Mouse (Mus musculus) central nervous system, embryonic 18 days (tissue): ENCODE results near the gene Gm17571. TPM values are rescaled to one million over a fixed set of nuclear protein-coding genes. Genes with fewer than 3 reads are reported as not detected.

Experiments
- polyA plus RNA-seq: library from polyadenylated mRNA; depleted of rRNA; stranded (reverse); fragments of >200 nt; gene quantifications from 2 replicates; pipeline ENCODE4 v1.2.3, GENCODE M21; 2012; rRNA removed

The Gm17571 gene
- polyA plus RNA-seq, result not detected in 2 replicates

DNA sequence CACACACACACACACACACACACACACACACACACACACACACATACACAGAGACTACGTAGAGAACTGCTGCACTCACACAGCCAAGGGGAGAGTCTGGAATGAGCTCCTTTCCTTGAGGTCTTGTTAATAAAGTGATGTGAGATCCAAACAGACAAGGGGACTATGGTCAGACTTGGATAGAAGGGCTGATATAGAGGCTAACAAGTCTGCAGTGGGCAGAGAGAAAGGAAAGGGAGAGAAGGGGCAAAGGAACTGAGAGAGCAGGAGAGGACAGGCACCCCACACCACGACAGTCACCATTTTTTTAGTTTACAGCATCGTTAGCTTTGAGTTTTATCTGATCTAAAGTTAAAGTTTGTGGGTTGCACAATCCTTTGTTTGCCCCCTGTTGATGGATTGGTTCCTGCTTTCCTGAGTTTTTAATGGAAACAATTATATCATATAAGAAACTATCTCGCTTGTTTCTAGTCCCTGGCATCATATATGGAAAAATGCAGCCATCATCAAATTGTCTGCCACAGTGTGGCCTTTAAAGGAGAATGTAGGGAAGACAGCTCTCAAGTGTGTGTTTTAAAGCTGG is at the start of gene Gm17571:
Gm17571 (minus strand) TSS at position 51 of the 583 bp plus-strand sequence.

Other genes starting within 250 kb of the Gm17571 start
- gene Jrkl, start 200.9 kb downstream of the Gm17571 start, polyA plus RNA-seq, result 7.1 and 7.3 TPM in 2 replicates
- gene Ccdc82, start 199.8 kb downstream of the Gm17571 start, polyA plus RNA-seq, result 29.5 and 31.3 TPM in 2 replicates
- 7.0 and 7.6 TPM in 2 replicates for gene Maml2, start 148.8 kb downstream of the Gm17571 start, polyA plus RNA-seq